Mouse (Mus musculus) midbrain, embryonic 16.5 days (tissue): ENCODE measurements at regions not wholly inside any gene's neighbourhood (a gene's known extent, or its start where the extent isn't known, plus 50 kb on each side); places are given as distances from the start of the nearest gene placed in this dataset.

Experiments
- ATAC-seq: fragments of 200-750 bp; cut with Nextera tagmentation; 2 replicates; pipeline ENCODE4 v1.8.0; 2017; ENCODE audit warnings: moderate TSS enrichment
- H3K27ac ChIP-seq: fragments of 300-500 bp; sonication (generic); 2 replicates; pipeline ENCODE4 v1.5.1; 2014; ENCODE audit warnings: mild to moderate bottlenecking, low read length, mixed read lengths
- H3K27me3 ChIP-seq: fragments of 300-500 bp; sonication (generic); 2 replicates; pipeline ENCODE4 v1.6.1; 2014; ENCODE audit warnings: low read depth, low read length, mixed read lengths; ENCODE audit not compliant: control insufficient read depth, insufficient read depth
- H3K36me3 ChIP-seq: fragments of 300-500 bp; sonication (generic); 2 replicates; pipeline ENCODE4 v1.6.1; 2014; ENCODE audit warnings: mild to moderate bottlenecking, low read length, moderate library complexity, mixed read lengths; ENCODE audit not compliant: control insufficient read depth, insufficient read depth
- H3K4me1 ChIP-seq: fragments of 300-500 bp; sonication (generic); 2 replicates; pipeline ENCODE4 v1.6.1; 2014; ENCODE audit warnings: mild to moderate bottlenecking, low read length, mixed read lengths; ENCODE audit not compliant: control insufficient read depth, insufficient read depth
- H3K4me2 ChIP-seq: fragments of 300-500 bp; sonication (generic); 2 replicates; pipeline ENCODE4 v1.6.1; 2014; ENCODE audit warnings: mild to moderate bottlenecking, low read length, mixed read lengths
- H3K4me3 ChIP-seq: fragments of 300-500 bp; sonication (generic); 2 replicates; pipeline ENCODE4 v1.5.1; 2014; ENCODE audit warnings: low read depth, mild to moderate bottlenecking, low read length, moderate library complexity, mixed read lengths
- H3K9ac ChIP-seq: fragments of 300-500 bp; sonication (generic); 2 replicates; pipeline ENCODE4 v1.6.1; 2014; ENCODE audit warnings: low read depth, low read length, mixed read lengths
- H3K9me3 ChIP-seq: fragments of 300-500 bp; sonication (generic); replicated peaks from 2 replicates; pipeline ENCODE4 v1.6.1; 2014; ENCODE audit warnings: mild to moderate bottlenecking, low read length, mixed read lengths; ENCODE audit not compliant: control insufficient read depth, poor library complexity, severe bottlenecking
- WGBS: fragments of 180-500 bp; shearing (Covaris S2); extraction: QIAGEN DNeasy Blood & Tissue Kit; methylation state at CpG from one replicate; pipeline ENCODE4 v1.1.7; 2014; 5-methylcytosine and 5-hydroxymethylcytosine counted together

DNA sequence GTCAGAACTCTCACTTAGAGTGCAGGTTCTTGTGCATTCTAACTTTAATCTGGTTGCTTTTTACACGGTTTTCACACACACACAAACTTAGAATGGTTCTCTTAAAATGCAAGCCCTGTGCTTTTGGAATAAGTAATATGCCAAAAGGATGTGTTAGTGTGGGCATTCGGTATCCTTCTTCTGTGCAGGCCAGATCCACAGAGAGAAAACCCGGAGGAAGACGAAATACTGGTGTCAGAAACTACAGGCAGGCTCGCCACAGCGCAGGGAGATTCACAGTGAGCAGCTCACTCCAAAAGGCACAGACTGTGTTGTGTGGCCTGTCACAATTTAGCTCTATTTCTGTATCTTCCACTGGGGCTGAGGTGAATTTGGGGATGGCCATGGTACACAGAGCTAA, 129.5 kb downstream of the Pja2 start:
- ATAC-seq = no peak
- Histone ChIP-seq H3K27ac (no peak overlapping the region), H3K36me3 (no peaks in the 10 kb centered on the region), H3K9ac (no peak overlapping the region), H3K4me3 (no peak overlapping the region), H3K27me3 (no peaks in the 10 kb centered on the region), H3K9me3 (no peaks in the 10 kb centered on the region), H3K4me2 (no peak overlapping the region), H3K4me1 (no peaks in the 10 kb centered on the region)
- WGBS = 88% methylated on average over 6 of the region's 6 CpGs

- WGBS = 96% methylated on average over 5 of the region's 5 CpGs
- 0 out of 2 replicates have a peak, but pooled peaks cover 1% of the 10 kb centered on the region for H3K4me1 ChIP-seq
Measured at GRCm38 (mm10) chr17:64201609-64202008, 130.1 kb downstream of the Pja2 start.

GRCm38 (mm10) chr17:64200092-64200877, 131.4 kb downstream of the Pja2 start:
- Histone ChIP-seq H3K4me2 (no peak overlapping the region), H3K9me3 (no peaks in the 10 kb centered on the region), H3K4me3 (no peak overlapping the region), H3K27me3 (no peaks in the 10 kb centered on the region), H3K36me3 (no peaks in the 10 kb centered on the region), H3K9ac (no peak overlapping the region), H3K4me1 (peaks cover 8% of the 10 kb centered on the region; the same call in 1 of the 2 replicates), H3K27ac (no peak overlapping the region)
- no peak for ATAC-seq
- WGBS = 74% methylated on average over 14 of the region's 14 CpGs

More at GRCm38 (mm10) chr17:64201609-64202008, 130.1 kb downstream of the Pja2 start:
- no peak for ATAC-seq
- H3K27ac ChIP-seq = no peak overlapping the region
- H3K4me3 ChIP-seq = no peak overlapping the region
- no peak overlapping the region for H3K4me2 ChIP-seq
- H3K36me3 ChIP-seq = no peaks in the 10 kb centered on the region
- no peak overlapping the region for H3K9ac ChIP-seq
- H3K9me3 ChIP-seq = no peaks in the 10 kb centered on the region
- H3K27me3 ChIP-seq = no peaks in the 10 kb centered on the region

GRCm38 (mm10) chr17:64199241-64199933, 132.3 kb downstream of the Pja2 start:
- peaks cover 8% of the 10 kb centered on the region; the same call in 1 of the 2 replicates for H3K4me1 ChIP-seq
- H3K27me3 ChIP-seq = no peaks in the 10 kb centered on the region
- WGBS = 90% methylated on average over 10 of the region's 10 CpGs
- no peak for ATAC-seq
- no peak overlapping the region for H3K9ac ChIP-seq
- no peaks in the 10 kb centered on the region for H3K9me3 ChIP-seq
- no peaks in the 10 kb centered on the region for H3K36me3 ChIP-seq
- H3K27ac ChIP-seq = no peak overlapping the region
- no peak overlapping the region for H3K4me2 ChIP-seq
- H3K4me3 ChIP-seq = no peak overlapping the region

GRCm38 (mm10) chr17:64196437-64196836, 135.3 kb downstream of the Pja2 start:
- 66% methylated on average over 10 of the region's 10 CpGs for WGBS
- Histone ChIP-seq H3K27me3 (no peaks in the 10 kb centered on the region), H3K4me2 (no peak overlapping the region), H3K27ac (peak overlapping the region; percentile 65), H3K4me3 (no peak overlapping the region), H3K36me3 (no peaks in the 10 kb centered on the region), H3K9ac (no peak overlapping the region), H3K9me3 (no peaks in the 10 kb centered on the region), H3K4me1 (peaks cover 8% of the 10 kb centered on the region; the same call in 1 of the 2 replicates)
- peak; percentile 75 for ATAC-seq

- 95% methylated on average over 6 of the region's 6 CpGs for WGBS
- Histone ChIP-seq H3K9me3 (no peaks in the 10 kb centered on the region), H3K36me3 (no peaks in the 10 kb centered on the region), H3K4me3 (no peak overlapping the region), H3K4me1 (peaks cover 8% of the 10 kb centered on the region; the same call in 1 of the 2 replicates), H3K27ac (no peak overlapping the region), H3K4me2 (no peak overlapping the region), H3K27me3 (no peaks in the 10 kb centered on the region), H3K9ac (no peak overlapping the region)
- no peak for ATAC-seq
Measured at GRCm38 (mm10) chr17:64193055-64193454, 138.7 kb downstream of the Pja2 start.
